Mouse (Mus musculus) kidney, postnatal 10 days (tissue): ENCODE results near the gene Tagln.

Experiments used
- DNase-seq: peaks from one replicate; pipeline ENCODE4 v3.0.0; 2021; ENCODE audit warnings: mixed read lengths

Gene Tagln

GRCm38 (mm10) chr9:45935628-45936210, at the start of gene Tagln:
Gene Tagln, minus strand, starts transcription at chr9:45936058.
- DNase-seq: peak; percentile 80

GRCm38 (mm10) chr9:45985229-45985567, 49.3 kb upstream of the Tagln start:
- peak; percentile 79 for DNase-seq

- DNase-seq: peak; percentile 94
Observed at GRCm38 (mm10) chr9:45984409-45985228, 48.8 kb upstream of the Tagln start.

- DNase-seq: peak; percentile 53
Observed at GRCm38 (mm10) chr9:45983676-45984408, 48.0 kb upstream of the Tagln start.

- no peak for DNase-seq
Observed at GRCm38 (mm10) chr9:45981331-45981730, 45.5 kb upstream of the Tagln start.

GRCm38 (mm10) chr9:45980611-45981010, 44.8 kb upstream of the Tagln start:
- DNase-seq: no peak

GRCm38 (mm10) chr9:45979778-45980177, 43.9 kb upstream of the Tagln start:
- DNase-seq: no peak

- no peak for DNase-seq
Observed at GRCm38 (mm10) chr9:45976884-45977283, 41.0 kb upstream of the Tagln start.

GRCm38 (mm10) chr9:45963577-45963976, 27.7 kb upstream of the Tagln start:
- DNase-seq: no peak

GRCm38 (mm10) chr9:45961855-45962254, 26.0 kb upstream of the Tagln start:
- no peak for DNase-seq

GRCm38 (mm10) chr9:45959661-45960060, 23.8 kb upstream of the Tagln start:
- no peak for DNase-seq

- DNase-seq: no peak
Observed at GRCm38 (mm10) chr9:45958851-45959250, 23.0 kb upstream of the Tagln start.

- peak; percentile 68 for DNase-seq
Observed at GRCm38 (mm10) chr9:45958023-45958670, 22.3 kb upstream of the Tagln start.

- peak; percentile 95 for DNase-seq
Observed at GRCm38 (mm10) chr9:45955107-45955963, 19.5 kb upstream of the Tagln start, which contains the start of gene Sidt2. Gene Sidt2, minus strand, starts transcription at chr9:45955258.

GRCm38 (mm10) chr9:45954294-45955106, 18.6 kb upstream of the Tagln start:
- DNase-seq: peak; percentile 79

GRCm38 (mm10) chr9:45953511-45954293, 17.8 kb upstream of the Tagln start:
- no peak for DNase-seq

GRCm38 (mm10) chr9:45952890-45953289, 17.0 kb upstream of the Tagln start:
- DNase-seq: no peak

GRCm38 (mm10) chr9:45952057-45952456, 16.2 kb upstream of the Tagln start:
- no peak for DNase-seq

GRCm38 (mm10) chr9:45946872-45947183, 11.0 kb upstream of the Tagln start:
- DNase-seq: no peak

GRCm38 (mm10) chr9:45946182-45946871, 10.5 kb upstream of the Tagln start:
- DNase-seq: no peak
